Mouse (Mus musculus): ENCODE data around the gene Fat4. TPM values are rescaled to one million over a fixed set of nuclear protein-coding genes. Genes with fewer than 3 reads are reported as not detected.

The Fat4 gene
- total and polyA plus RNA-seq, 3 experiments: not detected

- DNase-seq (ENCODE audit: low read depth, low spot score): no peak
- Histone ChIP-seq H3K36me3 (ENCODE audit: control insufficient read depth in 1 of 2, insufficient read depth in 2 of 2, low read length in 2 of 2) (no peaks in the 10 kb centered on the region), H3K9me3 (replicated peaks; ENCODE audit: insufficient read depth, low read length) (no peaks in the 10 kb centered on the region), H3K4me1 (ENCODE audit: control insufficient read depth in 1 of 2, insufficient read depth in 2 of 2, low read length in 2 of 2) (no peaks in the 10 kb centered on the region), H3K27me3 (ENCODE audit: control insufficient read depth in 1 of 2, insufficient read depth in 2 of 2, low read length in 2 of 2) (no peaks in the 10 kb centered on the region), H3K27ac (ENCODE audit: control insufficient read depth, low read depth, low read length) (no peak overlapping the region), H3K79me2 (ENCODE audit: control insufficient read depth, insufficient read depth, low read length, poor library complexity) (no peaks in the 10 kb centered on the region), H3K4me3 (ENCODE audit: control insufficient read depth in 1 of 2, insufficient read depth in 1 of 2, low read depth in 2 of 2, low read length in 2 of 2) (no peak overlapping the region), H3K9ac (ENCODE audit: control insufficient read depth, low read depth, low read length, poor library complexity, severe bottlenecking) (no peak overlapping the region)
- TF ChIP-seq SIN3A (IDR thresholded peaks at IDR 0.05; ENCODE audit: low read length): no peak
- TF ChIP-seq USF1 (IDR thresholded peaks at IDR 0.05; ENCODE audit: low read depth, low read length): no peak
- TF ChIP-seq KAT2A (conservative IDR thresholded peaks at IDR 0.05; ENCODE audit: low read depth, low read length): no peak
- TF ChIP-seq CHD1 (IDR thresholded peaks at IDR 0.05; ENCODE audit: low read depth, low read length): no peak
- no peak for TF ChIP-seq CHD2 (IDR thresholded peaks at IDR 0.05; ENCODE audit: low read length)
- no peak for TF ChIP-seq TAL1 (IDR thresholded peaks at IDR 0.05; ENCODE audit: low read length)
These were observed 33.1 kb upstream of the Fat4 start for GRCm38 (mm10) chr3:38853650-38854049.

- no peak for DNase-seq (ENCODE audit: low read depth, low spot score)
- Histone ChIP-seq H3K9ac (ENCODE audit: control insufficient read depth, low read depth, low read length, poor library complexity, severe bottlenecking) (no peak overlapping the region), H3K4me1 (ENCODE audit: control insufficient read depth in 1 of 2, insufficient read depth in 2 of 2, low read length in 2 of 2) (no peaks in the 10 kb centered on the region), H3K9me3 (replicated peaks; ENCODE audit: insufficient read depth, low read length) (no peaks in the 10 kb centered on the region), H3K79me2 (ENCODE audit: control insufficient read depth, insufficient read depth, low read length, poor library complexity) (no peaks in the 10 kb centered on the region), H3K27me3 (ENCODE audit: control insufficient read depth in 1 of 2, insufficient read depth in 2 of 2, low read length in 2 of 2) (no peaks in the 10 kb centered on the region), H3K4me3 (ENCODE audit: control insufficient read depth in 1 of 2, insufficient read depth in 1 of 2, low read depth in 2 of 2, low read length in 2 of 2) (no peak overlapping the region), H3K36me3 (ENCODE audit: control insufficient read depth in 1 of 2, insufficient read depth in 2 of 2, low read length in 2 of 2) (no peaks in the 10 kb centered on the region), H3K27ac (ENCODE audit: control insufficient read depth, low read depth, low read length) (no peak overlapping the region)
- TF ChIP-seq POLR2AphosphoS5 (IDR thresholded peaks at IDR 0.05; ENCODE audit: borderline replicate concordance, low read depth, low read length): no peak
- TF ChIP-seq GABPA (IDR thresholded peaks at IDR 0.05; ENCODE audit: low read depth, low read length): no peak
- no peak for TF ChIP-seq KAT2A (conservative IDR thresholded peaks at IDR 0.05; ENCODE audit: low read depth, low read length)
- no peak for TF ChIP-seq TBP (IDR thresholded peaks at IDR 0.05; ENCODE audit: low read depth, low read length)
- no peak for TF ChIP-seq MEF2A (IDR thresholded peaks at IDR 0.05; ENCODE audit: extremely low read depth, insufficient replicate concordance, low read depth, low read length, poor library complexity, severe bottlenecking)
- TF ChIP-seq ZNF384 (IDR thresholded peaks at IDR 0.05; ENCODE audit: low read depth, low read length): no peak
- no peak for TF ChIP-seq EP300 (IDR thresholded peaks at IDR 0.05; ENCODE audit: low read depth in 1 of 2, low read length in 2 of 2)
- no peak for TF ChIP-seq POLR2A (IDR thresholded peaks at IDR 0.05; ENCODE audit: control insufficient read depth in 1 of 2, insufficient read depth in 1 of 2, low read depth in 1 of 2, low read length in 2 of 2, poor library complexity in 1 of 2)
- no peak for TF ChIP-seq MYB (IDR thresholded peaks at IDR 0.05; ENCODE audit: low read depth, low read length)
- no peak for TF ChIP-seq ZMIZ1 (IDR thresholded peaks at IDR 0.05; ENCODE audit: low read depth, low read length)
- no peak for TF ChIP-seq ZKSCAN1 (IDR thresholded peaks at IDR 0.05; ENCODE audit: low read depth, low read length)
- TF ChIP-seq GATA1 (IDR thresholded peaks at IDR 0.05; ENCODE audit: low read depth, low read length): no peak
- no peak for TF ChIP-seq RAD21 (IDR thresholded peaks at IDR 0.05; ENCODE audit: low read depth, low read length)
- TF ChIP-seq E2F4 (IDR thresholded peaks at IDR 0.05; ENCODE audit: borderline replicate concordance, low read depth, low read length): no peak
- no peak for TF ChIP-seq USF2 (IDR thresholded peaks at IDR 0.05; ENCODE audit: borderline replicate concordance in 1 of 2, insufficient read depth in 1 of 2, low read depth in 1 of 2, low read length in 2 of 2)
- TF ChIP-seq TCF12 (IDR thresholded peaks at IDR 0.05; ENCODE audit: low read depth, low read length): no peak
- no peak for TF ChIP-seq CTCF (IDR thresholded peaks at IDR 0.05 in 2 of 3, conservative IDR thresholded peaks at IDR 0.05 in 1 of 3; ENCODE audit: control insufficient read depth in 1 of 3, insufficient read depth in 1 of 3, low read depth in 2 of 3, low read length in 3 of 3, poor library complexity in 1 of 3, severe bottlenecking in 1 of 3)
- no peak for TF ChIP-seq JUND (IDR thresholded peaks at IDR 0.05; ENCODE audit: low read depth, low read length)
- TF ChIP-seq SMC3 (IDR thresholded peaks at IDR 0.05; ENCODE audit: low read depth, low read length): no peak
- TF ChIP-seq ELF1 (IDR thresholded peaks at IDR 0.05; ENCODE audit: low read depth, low read length): no peak
These were observed 26.1 kb upstream of the Fat4 start for GRCm38 (mm10) chr3:38860683-38861082.
